Mouse (Mus musculus) adrenal gland, postnatal 14 days (tissue): ENCODE measurements around the gene Wdr46. TPM values are rescaled to one million over a fixed set of nuclear protein-coding genes. Genes with fewer than 3 reads are reported as not detected.

Experiments used
- DNase-seq: peaks from one replicate; pipeline ENCODE4 v3.0.0; 2021; ENCODE audit warnings: mixed read lengths
- total RNA-seq: library from RNA; stranded (reverse); gene quantifications from 2 replicates; pipeline ENCODE4 v1.2.3, GENCODE M21; 2021

Wdr46 gene
- total RNA-seq, 1 experiment from 2014 or later = 32.9 TPM

- DNase-seq = no peak
These were observed 12.1 kb upstream of the Wdr46 start for GRCm38 (mm10) chr17:33928251-33928947.

GRCm38 (mm10) chr17:33929371-33930279 is 10.8 kb upstream of the Wdr46 start, which contains the start of gene Rgl2:
TSS of gene Rgl2 (plus strand) at chr17:33929543.
- peak; percentile 97 for DNase-seq

DNA sequence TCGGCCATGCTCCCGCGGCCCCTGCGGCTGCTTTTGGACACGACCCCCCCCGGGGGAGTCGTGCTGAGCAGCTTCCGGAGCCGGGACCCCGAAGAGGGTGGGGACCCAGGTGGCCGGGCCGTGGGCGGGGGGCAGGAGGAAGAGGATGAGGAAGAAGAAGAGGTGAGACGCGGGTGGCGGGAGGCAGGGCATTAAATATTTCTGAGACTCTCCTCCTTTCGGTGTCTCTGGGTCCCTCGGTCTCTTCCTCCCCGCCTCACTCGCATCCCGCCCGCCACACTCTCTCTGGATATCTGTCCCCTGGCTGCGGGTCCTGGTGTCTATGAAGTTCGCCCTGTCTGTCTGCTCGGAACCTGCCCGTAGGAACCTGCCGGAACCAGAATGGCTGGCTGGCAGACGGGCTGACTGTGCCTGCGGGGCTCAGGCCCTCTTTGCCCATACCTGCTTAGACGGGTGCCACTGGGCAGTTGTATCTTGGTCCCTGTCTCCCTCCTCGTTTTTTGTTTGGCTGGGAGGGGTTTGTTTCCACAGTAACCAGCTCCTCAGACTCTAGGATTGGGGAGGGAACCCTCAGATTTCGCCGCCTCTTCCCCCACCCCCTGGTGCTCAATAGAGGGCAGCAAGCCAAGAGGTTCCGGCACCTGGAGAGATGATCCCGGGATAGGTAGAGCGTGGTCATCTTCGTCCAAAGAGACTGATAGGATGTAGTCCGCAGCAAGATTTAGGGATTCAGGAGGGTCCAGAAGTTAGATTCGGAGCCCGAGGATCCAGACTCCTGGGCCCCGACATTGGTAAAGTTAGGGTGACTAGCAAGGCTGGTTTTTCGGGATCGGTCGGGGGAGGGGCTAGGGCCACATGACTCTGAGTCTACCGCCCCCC is 9.9 kb upstream of the Wdr46 start:
- peak; percentile 73 for DNase-seq

DNA sequence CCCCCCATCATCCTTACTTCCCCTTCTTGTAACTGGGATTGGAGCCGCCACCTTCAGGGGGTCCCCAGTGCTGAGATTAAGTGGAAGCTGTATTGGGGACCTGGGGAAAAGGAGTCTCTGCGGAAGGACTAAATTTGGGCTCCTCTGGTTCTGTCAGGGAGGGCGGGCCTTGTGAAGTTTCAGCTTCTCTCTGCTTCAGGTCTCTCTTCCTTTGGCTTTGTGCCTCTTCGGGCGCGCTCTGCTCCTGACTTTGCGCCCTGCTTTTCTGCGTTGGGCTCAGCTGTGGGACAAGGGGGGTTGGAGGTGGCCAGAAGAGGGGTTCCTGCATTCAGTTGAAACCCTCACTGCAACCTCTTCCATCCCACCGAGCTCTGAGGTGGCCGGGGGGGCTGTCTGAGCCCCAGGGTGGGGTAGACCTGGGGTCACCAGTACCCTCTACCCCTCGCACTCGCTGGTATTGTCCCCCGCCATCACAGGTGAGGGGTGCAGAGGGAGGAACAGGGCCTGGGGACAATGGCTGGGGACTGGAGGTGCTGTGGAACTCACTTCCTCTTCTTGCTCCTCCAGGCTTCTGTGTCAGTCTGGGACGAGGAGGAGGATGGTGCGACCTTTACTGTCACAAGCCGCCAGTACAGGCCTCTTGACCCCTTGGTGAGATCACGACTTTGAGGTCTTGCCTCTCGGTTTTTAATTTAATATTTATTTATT is 9.1 kb upstream of the Wdr46 start:
- DNase-seq = peak; percentile 28

DNA sequence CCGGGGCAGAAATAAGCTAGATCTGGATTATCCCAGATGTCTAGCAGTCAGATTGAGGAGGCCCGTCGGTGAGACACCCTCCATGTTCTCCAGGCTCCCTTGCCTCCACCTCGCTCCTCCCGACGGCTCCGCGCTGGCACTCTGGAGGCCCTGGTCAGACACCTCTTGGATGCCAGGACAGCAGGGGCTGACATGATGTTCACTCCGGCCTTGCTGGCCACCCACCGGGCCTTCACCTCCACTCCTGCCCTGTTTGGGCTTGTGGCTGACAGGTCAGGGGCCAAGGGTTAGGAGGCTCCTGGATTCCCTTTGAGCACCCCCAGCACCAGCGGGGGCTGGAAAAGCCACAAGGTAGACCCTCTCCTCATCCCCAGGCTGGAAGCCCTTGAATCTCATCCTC is 8.5 kb upstream of the Wdr46 start:
- DNase-seq = no peak

DNA sequence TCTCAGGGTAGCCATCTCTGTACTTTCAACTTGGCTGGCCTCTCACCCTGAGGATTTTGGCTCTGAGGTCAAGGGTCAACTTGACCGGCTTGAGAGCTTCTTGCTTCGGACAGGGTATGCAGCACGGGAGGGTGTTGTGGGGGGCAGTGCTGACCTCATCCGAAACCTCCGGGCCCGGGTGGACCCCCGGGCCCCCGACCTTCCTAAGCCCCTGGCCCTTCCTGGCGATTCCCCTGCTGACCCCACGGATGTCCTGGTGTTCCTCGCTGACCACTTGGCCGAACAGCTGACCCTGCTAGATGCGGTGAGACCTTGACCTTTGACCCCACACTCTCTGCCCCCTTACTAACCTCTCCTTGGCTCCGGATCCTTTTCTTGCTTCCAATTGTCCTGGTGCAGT is 8.0 kb upstream of the Wdr46 start:
- DNase-seq = no peak

DNA sequence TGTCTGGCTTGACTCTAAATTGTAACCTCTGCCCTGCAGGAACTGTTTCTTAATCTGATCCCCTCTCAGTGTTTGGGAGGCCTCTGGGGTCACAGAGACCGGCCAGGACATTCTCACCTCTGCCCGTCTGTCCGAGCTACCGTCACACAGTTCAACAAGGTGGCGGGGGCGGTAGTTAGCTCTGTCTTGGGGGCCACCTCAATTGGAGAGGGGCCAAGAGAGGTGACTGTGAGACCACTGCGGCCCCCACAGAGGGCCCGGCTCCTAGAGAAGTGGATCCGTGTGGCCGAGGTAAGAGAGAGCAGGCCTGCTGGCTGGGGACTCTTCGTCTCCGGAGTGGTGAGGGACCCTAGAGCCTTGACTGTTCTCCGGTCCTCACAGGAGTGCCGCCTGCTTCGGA is 7.5 kb upstream of the Wdr46 start:
- no peak for DNase-seq

DNA sequence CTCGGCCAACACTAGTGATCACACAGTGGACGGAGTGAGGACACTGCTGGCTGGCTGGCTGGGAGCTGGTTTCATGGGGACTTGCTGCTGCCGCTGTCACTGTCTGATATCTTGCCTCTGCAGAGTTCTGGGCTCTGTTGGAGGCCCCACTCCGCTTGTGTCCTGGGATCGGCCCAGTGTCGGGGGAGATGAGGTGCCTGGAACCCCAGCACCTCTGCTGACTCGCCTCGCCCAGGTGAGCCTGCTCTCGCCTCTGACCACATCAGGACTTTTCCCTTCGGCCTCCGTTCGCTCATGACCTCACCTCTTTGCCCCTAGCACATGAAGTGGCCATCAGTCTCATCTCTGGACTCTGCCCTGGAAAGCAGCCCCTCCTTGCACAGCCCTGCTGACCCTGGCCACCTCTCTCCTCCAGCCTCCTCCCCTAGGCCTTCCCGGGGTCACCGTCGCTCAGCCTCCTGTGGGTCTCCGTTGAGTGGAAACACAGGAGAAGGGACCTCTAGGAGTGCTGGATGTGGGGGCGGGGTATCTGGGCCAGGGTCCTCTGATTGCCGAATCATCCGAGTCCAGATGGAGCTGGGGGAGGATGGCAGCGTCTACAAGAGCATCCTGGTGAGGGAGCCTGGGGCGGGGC is 4.9 kb upstream of the Wdr46 start:
- DNase-seq = no peak

DNA sequence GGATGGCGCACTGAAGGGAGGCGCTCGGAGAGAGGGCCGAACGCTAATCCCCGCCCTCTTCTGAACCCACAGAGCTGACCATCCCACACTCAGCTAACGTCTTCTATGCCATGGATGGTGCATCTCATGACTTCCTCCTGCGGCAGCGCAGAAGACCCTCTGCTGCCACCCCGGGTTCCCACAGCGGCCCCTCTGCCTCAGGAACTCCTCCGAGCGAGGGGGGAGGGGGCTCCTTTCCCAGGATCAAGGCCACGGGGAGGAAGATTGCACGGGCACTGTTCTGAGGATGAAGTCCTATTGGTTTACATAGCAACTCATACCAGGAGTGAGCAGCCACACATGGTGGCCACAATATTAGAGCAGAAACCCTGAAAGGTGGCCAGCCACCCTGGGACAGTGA is 3.5 kb upstream of the Wdr46 start:
- DNase-seq = no peak

GRCm38 (mm10) chr17:33938783-33939182 is 1.7 kb upstream of the Wdr46 start:
- no peak for DNase-seq

- DNase-seq = peak; percentile 72
These were observed 521 bp downstream of the Wdr46 start for GRCm38 (mm10) chr17:33940981-33941380.

GRCm38 (mm10) chr17:33941381-33941780 is 921 bp downstream of the Wdr46 start:
- no peak for DNase-seq

DNA sequence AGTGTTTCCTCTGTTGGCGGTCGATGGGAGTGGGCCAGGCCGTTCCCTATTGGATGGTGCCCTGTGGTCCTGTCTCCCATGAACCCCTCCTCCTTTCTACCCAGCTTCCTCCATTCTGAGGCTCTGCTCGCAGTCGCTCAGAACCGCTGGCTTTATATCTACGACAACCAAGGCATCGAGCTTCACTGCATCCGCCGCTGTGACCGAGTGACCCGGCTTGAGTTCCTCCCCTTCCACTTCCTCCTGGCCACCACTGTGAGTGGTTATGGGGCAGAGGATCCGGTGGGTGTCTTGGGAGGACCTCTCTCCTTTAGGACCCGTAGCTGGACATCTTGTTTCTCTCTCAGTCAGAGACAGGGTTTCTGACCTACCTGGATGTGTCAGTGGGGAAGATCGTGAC is 3.0 kb downstream of the Wdr46 start:
- DNase-seq = no peak

DNA sequence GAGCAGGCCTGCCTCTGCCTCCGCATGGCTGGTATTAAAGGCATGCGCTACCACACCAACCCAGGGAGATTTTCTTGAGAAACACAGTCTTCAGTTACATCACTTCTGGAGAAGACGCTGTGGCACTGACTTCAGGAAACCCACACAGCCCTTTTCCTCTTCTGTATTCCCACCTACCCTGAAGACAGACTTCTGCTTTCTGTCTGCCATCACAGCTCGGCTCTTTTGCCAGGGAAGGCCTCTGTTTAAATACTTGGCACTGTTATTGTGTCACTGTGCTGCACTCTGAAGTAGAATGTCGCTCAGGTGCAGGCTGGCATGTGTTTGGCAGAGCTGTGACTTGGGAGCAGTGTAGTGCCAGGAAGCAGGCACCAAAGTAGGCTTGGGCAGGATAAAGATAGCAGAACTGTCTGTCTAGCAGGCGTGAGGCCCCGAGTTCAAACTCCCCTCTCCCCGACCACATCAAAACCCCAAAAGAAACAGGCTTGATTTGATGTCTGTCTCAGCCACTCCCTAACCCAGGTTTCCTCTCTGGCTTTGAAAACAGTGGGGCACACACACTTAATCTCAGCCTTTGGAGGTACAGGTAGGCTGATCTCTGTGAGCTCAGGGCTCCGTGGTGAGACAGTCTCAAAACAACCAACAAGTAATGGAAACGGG is 7.1 kb downstream of the Wdr46 start:
- DNase-seq = no peak

DNA sequence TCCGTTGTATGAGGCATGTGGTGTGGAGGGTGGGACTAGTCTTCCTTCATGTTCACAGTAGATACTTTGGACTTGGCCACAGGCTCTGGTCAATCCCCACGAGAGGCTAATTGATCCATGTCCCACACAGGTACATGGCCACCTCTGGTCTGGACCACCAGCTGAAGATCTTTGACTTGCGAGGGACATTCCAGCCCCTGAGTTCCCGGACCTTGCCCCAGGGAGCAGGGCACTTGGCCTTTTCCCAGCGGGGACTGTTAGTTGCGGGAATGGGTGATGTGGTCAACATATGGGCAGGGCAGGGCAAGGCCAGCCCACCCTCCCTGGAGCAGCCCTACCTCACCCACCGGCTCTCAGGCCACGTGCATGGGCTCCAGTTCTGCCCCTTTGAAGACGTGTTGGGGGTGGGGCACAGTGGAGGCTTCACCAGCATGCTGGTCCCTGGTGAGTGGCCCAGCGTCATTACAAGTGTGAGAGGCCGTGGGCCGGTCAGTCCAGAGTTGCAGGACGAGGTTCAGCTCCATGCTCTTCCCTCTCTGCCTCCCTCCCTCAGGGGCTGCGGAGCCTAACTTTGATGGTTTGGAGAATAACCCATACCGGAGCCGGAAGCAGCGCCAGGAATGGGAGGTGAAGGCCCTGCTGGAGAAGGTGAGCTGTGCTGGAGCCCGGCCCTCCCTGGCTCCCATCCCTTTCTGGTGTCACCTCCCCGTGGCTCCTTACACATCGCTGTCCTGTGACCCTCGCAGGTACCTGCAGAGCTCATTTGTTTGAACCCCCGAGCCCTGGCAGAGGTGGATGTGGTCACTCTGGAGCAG is 7.8 kb downstream of the Wdr46 start:
- no peak for DNase-seq

- peak; percentile 61 for DNase-seq
These were observed 8.6 kb downstream of the Wdr46 start for GRCm38 (mm10) chr17:33948905-33949537.

GRCm38 (mm10) chr17:33950131-33950625 is 9.7 kb downstream of the Wdr46 start:
- no peak for DNase-seq

GRCm38 (mm10) chr17:33951021-33951946 is 10.8 kb downstream of the Wdr46 start, which contains the start of gene B3galt4:
TSS of gene B3galt4 (minus strand) at chr17:33951488.
- peak; percentile 91 for DNase-seq
